Mouse (Mus musculus) brown adipose tissue, adult 24 weeks (tissue): ENCODE results near the gene Ric8a. TPM values are rescaled to one million over a fixed set of nuclear protein-coding genes. Genes with fewer than 3 reads are reported as not detected.

Experiments used
- H3K27ac ChIP-seq: fragments of 200-500 bp; replicated peaks from 2 replicates; pipeline ENCODE4 v1.5.1; 2012; ENCODE audit warnings: low read depth, mild to moderate bottlenecking, low read length
- H3K4me1 ChIP-seq: fragments of 200-500 bp; 2 replicates; pipeline ENCODE4 v1.6.1; 2012; ENCODE audit warnings: low read length, mixed read lengths; ENCODE audit not compliant: control insufficient read depth, insufficient read depth, insufficient read length
- H3K4me3 ChIP-seq: fragments of 200-500 bp; 2 replicates; pipeline ENCODE4 v1.5.1; 2012; ENCODE audit warnings: low read depth, mild to moderate bottlenecking, low read length, moderate library complexity; ENCODE audit not compliant: insufficient read depth
- polyA plus RNA-seq: library from polyadenylated mRNA; stranded (reverse); fragments of >200 nt; gene quantifications from 2 replicates; pipeline ENCODE4 v1.2.4, GENCODE M21; 2012; ENCODE audit not compliant: missing spikeins, insufficient read depth, insufficient read length

Gene Ric8a
- polyA plus RNA-seq, 1 experiment = 15.5 TPM

DNA sequence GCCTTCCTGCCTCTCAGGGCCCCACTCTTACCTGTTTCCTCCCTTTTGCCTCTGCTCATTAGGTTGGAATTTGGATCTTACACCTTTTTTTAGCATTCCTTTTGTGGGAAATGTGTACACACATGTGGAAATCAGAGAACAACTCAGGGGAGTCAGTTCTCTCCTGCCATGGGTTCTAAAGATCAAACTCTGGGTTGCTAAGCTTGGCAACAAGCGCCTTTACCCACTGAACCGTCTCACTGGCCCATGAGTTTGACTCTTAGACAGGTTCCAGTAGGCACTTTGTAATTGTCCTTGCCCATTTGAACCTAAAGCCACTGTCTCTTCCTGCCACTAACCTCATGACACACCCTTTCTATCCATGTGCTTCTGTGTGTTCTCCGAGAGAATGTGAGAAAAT lies 37.9 kb downstream of the Ric8a start:
- Histone ChIP-seq H3K4me1 (no peaks in the 10 kb centered on the region), H3K4me3 (no peak overlapping the region), H3K27ac (no peak overlapping the region)

- Histone ChIP-seq H3K27ac (peak overlapping the region; percentile 8; the same call in 1 of the 2 replicates), H3K4me3 (0 out of 2 replicates have a peak overlapping the region, but pooled peaks have one; percentile 70), H3K4me1 (peaks cover 13% of the 10 kb centered on the region)
Observed at GRCm38 (mm10) chr7:140897863-140898262, 41.1 kb downstream of the Ric8a start.

GRCm38 (mm10) chr7:140899121-140899520 lies 42.4 kb downstream of the Ric8a start:
- peak overlapping the region; percentile 70 for H3K4me3 ChIP-seq
- peaks cover 13% of the 10 kb centered on the region for H3K4me1 ChIP-seq
- peak overlapping the region; percentile 93 for H3K27ac ChIP-seq

GRCm38 (mm10) chr7:140900220-140900619 lies 43.5 kb downstream of the Ric8a start, which contains the start of gene Cox8b:
Gene Cox8b, minus strand, starts transcription at chr7:140900446.
- Histone ChIP-seq H3K27ac (peak within 1 kb of the TSS; percentile 93), H3K4me3 (peak within 1 kb of the TSS; percentile 70), H3K4me1 (peaks cover 13% of the 10 kb centered on the region)

DNA sequence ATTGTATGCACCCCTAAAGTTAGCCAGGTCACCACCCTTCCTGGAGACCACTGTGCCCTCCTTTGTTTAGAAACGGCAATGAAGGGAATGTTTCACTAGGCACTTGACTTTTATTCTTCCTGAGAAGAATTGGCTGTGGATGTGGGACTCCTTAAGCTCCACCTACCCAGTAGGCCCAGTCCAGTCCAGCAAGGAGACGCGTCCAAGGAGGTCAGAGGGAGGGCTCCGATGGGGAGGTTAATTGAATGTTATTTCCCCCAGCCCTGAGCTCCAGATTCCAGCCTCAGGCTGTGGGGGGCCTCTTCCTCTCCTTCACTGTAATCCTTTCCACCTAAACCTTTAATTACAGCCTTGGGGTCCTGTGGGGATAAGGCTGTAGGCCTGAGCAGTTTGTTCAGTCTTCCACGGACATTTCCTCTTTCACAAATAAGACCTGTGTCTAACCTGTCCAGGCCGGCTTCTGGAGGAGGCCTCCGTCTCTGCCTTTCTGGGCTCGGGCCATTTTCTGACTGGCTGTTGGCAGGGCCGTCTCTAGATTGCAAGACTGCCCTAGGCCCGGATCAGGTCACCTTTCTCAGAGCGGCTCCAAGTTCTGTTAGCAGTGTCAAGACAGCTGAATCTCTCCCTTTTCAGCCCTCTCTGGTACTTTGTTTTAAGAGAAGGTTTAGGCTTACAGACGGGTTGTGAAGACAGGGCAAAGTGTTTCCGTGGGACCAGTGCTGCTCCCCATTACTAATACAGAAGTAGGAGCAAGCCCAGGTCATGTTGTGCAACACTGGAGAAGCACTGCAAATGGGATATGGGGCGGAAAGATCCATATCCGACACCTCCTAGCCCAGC lies 45.5 kb downstream of the Ric8a start:
- H3K27ac ChIP-seq = peak overlapping the region; percentile 98
- H3K4me3 ChIP-seq = 0 out of 2 replicates have a peak overlapping the region, but pooled peaks have one; percentile 19
- peaks cover 13% of the 10 kb centered on the region for H3K4me1 ChIP-seq

GRCm38 (mm10) chr7:140903212-140903611 lies 46.5 kb downstream of the Ric8a start:
- peaks cover 13% of the 10 kb centered on the region for H3K4me1 ChIP-seq
- H3K4me3 ChIP-seq = no peak overlapping the region
- peak overlapping the region; percentile 98 for H3K27ac ChIP-seq

GRCm38 (mm10) chr7:140905642-140906081 lies 48.9 kb downstream of the Ric8a start:
- Histone ChIP-seq H3K27ac (no peak overlapping the region), H3K4me3 (no peak overlapping the region), H3K4me1 (peaks cover 11% of the 10 kb centered on the region)

GRCm38 (mm10) chr7:140907131-140907530 lies 50.4 kb downstream of the Ric8a start:
- no peaks in the 10 kb centered on the region for H3K4me1 ChIP-seq
- no peak overlapping the region for H3K27ac ChIP-seq
- H3K4me3 ChIP-seq = no peak overlapping the region

GRCm38 (mm10) chr7:140907697-140908096 lies 50.9 kb downstream of the Ric8a start:
- Histone ChIP-seq H3K4me3 (no peak overlapping the region), H3K27ac (no peak overlapping the region)

GRCm38 (mm10) chr7:140908181-140908580 lies 51.4 kb downstream of the Ric8a start:
- no peak overlapping the region for H3K27ac ChIP-seq

More at GRCm38 (mm10) chr7:140907697-140908096, 50.9 kb downstream of the Ric8a start:
- H3K4me1 ChIP-seq = no peaks in the 10 kb centered on the region

GRCm38 (mm10) chr7:140908634-140909107 lies 51.9 kb downstream of the Ric8a start:
- no peak overlapping the region for H3K27ac ChIP-seq
- H3K4me1 ChIP-seq = no peaks in the 10 kb centered on the region
- H3K4me3 ChIP-seq = peak overlapping the region; percentile 48

More at GRCm38 (mm10) chr7:140908181-140908580, 51.4 kb downstream of the Ric8a start:
- Histone ChIP-seq H3K4me1 (no peaks in the 10 kb centered on the region), H3K4me3 (no peak overlapping the region)

DNA sequence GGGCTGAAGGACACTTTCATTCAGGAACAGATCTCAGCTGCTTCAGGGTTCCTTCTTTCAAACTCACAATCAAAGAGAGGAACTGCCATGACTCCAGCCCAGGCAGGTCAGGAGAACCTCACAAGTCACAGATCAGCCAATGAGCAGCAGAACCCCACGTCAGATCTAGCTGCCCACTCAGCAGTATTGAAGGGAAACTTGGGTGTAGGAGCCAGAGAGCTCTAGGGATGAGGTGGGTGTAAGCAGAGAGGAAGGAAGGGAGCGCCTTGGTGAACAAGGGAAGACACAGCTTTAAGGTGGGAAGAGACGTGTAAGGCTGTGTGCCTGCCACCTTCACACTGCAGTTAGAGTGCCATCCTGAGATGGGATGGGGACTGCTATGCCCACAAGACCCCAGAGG lies 55.5 kb downstream of the Ric8a start:
- no peak overlapping the region for H3K27ac ChIP-seq
- no peak overlapping the region for H3K4me3 ChIP-seq
- no peaks in the 10 kb centered on the region for H3K4me1 ChIP-seq

GRCm38 (mm10) chr7:140912846-140913482 lies 56.2 kb downstream of the Ric8a start:
- Histone ChIP-seq H3K4me3 (no peak overlapping the region), H3K4me1 (no peaks in the 10 kb centered on the region), H3K27ac (no peak overlapping the region)
